Mouse (Mus musculus) layer of hippocampus, postnatal 36 days (tissue): ENCODE results near the gene Olfr1438-ps1. TPM values are rescaled to one million over a fixed set of nuclear protein-coding genes. Genes with fewer than 3 reads are reported as not detected.
"Not testable (repeated sequence)": the region's sequence is repeated elsewhere in the genome, so short reads cannot be mapped to it uniquely, and the experiment has no call there.

ENCODE experiments used
- DNase-seq, 2 experiments: peaks; one replicate each; pipeline ENCODE4 v3.0.0; 2022
- total RNA-seq, 2 experiments: library from RNA; stranded (reverse); gene quantifications; 2 replicates each; pipeline ENCODE4 v1.2.3; 2021

Olfr1438-ps1 gene
- total RNA-seq = not detected

DNA sequence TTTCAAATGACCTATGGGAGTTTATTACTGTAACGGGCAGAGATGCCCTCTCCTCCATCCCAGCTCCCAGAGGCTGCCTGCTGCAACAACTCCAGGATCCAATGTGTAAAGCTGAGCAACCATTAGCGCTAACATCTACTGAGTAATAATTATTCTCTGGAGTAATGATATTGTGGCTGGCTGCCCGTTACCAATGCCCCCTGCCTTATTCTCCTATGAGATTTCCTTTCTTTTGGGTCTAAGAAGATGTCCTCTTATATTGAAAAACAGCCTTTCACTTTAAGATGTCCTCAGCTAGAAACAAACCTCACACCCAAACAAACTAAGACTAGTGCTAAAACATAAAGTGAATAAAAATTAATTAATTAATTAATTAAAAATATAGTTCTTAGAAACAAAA lies at the start of gene Olfr1438-ps1:
Olfr1438-ps1 (minus strand) TSS at position 101 of the 400 bp plus-strand sequence.
- DNase-seq = no peak

DNA sequence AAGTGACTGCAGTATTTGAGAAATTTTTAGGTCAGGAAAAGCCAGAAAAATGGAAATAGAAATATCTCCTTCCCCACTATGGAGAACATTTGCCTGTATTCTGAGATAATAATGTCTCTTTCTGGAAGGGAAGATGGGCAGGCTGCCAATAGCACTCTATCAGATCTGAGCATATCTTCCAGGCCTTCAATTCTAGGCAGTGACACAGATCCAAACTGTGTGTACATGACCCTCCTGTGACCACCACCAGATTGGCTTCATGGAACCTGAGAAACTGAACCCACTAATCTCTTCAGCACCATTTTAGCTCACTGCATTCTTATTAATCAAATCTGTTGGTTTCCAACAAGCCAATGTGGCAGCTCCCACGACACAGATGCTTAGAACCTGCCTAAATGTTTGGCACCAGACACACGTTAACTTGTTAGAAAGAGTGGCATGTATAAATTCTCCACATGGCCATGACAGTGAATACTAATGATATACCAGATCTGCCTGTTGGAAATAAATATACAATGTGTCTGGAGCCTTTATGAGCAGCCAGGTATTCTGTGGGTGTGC lies 38.8 kb upstream of the Olfr1438-ps1 start:
- peak; percentile 70 to 73 for DNase-seq

DNA sequence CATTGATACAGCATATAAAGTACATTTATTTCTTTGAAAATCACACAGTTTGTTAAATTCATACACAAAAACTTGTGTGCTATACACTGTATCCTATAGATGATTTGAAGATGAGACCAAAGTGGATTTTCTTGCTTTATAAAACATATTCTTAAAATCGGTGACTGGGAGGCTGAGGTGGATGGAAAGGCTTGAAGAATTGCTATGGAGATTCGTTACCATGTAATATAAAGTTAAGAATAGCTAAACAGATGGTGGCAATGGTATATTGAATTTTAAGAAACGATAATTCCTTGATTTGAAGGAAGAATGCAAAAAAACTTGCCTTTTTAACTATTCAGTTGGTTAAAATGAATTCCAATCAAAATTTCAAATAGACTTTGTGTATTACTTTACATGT lies 37.3 kb upstream of the Olfr1438-ps1 start:
- DNase-seq = no peak

DNA sequence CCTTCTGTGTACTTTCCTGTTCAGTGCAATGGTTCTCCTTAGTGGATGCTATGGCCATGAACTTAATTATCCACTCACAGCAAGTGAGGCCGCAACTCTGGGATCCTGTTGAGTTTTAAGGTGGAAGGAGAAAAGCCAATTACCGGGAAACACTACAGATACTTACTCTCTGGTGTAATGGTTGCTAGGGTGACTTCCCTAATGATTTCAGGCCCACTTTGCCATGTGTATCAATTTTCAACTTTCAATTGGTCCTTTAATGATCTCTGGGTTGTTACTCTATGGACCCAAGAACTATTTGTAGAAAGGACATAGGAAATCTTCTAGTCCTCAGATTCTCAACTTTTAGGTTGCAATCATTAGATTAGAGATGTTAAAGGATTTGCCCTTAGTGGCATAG lies 10.7 kb downstream of the Olfr1438-ps1 start, which contains the start of gene Olfr1437:
Olfr1437 (minus strand) TSS at position 101 of the 400 bp plus-strand sequence.
- DNase-seq = no peak

DNA sequence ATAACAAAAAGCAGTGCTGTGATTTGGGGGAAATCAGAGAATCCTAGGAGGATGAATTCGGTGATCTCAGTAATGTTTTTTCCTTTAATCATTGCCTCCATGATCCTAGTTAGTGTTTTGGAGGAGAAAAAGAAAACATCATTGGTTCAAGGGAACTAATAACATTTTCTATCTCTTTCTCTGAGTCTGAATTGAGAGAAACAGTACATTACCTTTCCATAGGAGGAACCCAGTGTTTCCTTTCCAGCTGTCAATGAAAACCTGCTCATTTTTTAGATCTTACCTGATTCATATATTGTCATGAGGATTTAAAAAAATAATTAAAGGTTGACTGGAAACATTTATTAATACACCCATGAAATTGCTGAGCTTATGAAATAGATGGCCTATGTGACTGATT lies 36.7 kb downstream of the Olfr1438-ps1 start, which contains the start of gene Olfr1436:
Olfr1436 (minus strand) TSS at position 101 of the 400 bp plus-strand sequence.
- not testable (repeated sequence) for DNase-seq

DNA sequence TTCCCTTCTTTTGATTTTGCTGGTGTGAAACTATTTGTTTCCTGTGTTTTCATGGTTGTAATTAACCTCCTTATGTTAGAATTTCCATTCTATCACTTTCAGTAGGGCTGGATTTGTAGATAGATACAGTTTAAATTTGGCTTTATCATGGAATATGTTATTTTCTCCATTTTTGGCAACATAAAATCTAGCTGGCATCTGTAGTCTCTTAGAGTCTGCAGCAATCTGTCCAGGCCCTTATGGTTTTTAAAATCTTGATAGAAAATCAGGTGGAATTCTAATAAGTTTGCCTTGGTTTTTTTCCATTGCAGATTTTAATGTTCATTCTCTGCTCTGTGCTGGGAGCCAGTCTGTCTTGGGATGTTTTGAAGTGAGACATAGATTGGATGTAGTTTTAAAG lies 42.7 kb downstream of the Olfr1438-ps1 start:
- no peak for DNase-seq

DNA sequence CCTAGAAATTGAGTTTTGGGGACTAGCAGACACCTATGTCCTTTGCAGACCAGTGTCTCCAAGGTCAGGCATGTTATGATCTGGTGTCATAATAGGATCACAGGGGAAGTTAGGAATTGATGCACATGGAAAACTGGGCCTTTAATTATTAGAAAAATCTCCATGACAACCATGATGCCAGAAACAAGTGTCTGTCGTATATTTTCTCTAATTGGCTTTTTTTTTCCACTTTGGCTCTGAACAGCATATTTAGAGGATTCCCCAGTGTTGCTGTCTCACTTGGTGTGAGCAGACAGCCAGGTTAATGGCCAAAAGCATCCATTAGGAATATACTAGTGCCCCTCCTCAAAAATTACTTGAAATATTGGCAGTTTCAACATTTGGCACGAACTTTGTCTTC lies 56.2 kb downstream of the Olfr1438-ps1 start, which contains the start of gene Olfr1434:
Olfr1434 (plus strand) TSS at position 301 of the 400 bp plus-strand sequence.
- DNase-seq = no peak

Other genes with a start within 250 kb of the Olfr1438-ps1 start
- not detected for gene Olfr1426, start 243.9 kb downstream of the Olfr1438-ps1 start, total RNA-seq
- gene Olfr1427, start 232.6 kb downstream of the Olfr1438-ps1 start, total RNA-seq = not detected
- gene Olfr1428, start 220.0 kb downstream of the Olfr1438-ps1 start, total RNA-seq = not detected
- gene Olfr76, start 212.7 kb downstream of the Olfr1438-ps1 start, total RNA-seq = not detected
- gene Olfr1555-ps1, start 165.8 kb downstream of the Olfr1438-ps1 start, total RNA-seq = not detected
- not detected for gene Olfr1431, start 135.3 kb downstream of the Olfr1438-ps1 start, total RNA-seq
- gene Olfr1432, start 103.3 kb downstream of the Olfr1438-ps1 start, total RNA-seq = not detected
- gene Olfr262, start 94.3 kb downstream of the Olfr1438-ps1 start, total RNA-seq = not detected
- not detected for gene Olfr235, start 74.9 kb downstream of the Olfr1438-ps1 start, total RNA-seq
- gene Olfr1434, start 56.1 kb downstream of the Olfr1438-ps1 start, total RNA-seq = not detected
- not detected for gene Olfr1436, start 36.8 kb downstream of the Olfr1438-ps1 start, total RNA-seq
- gene Olfr1437, start 10.8 kb downstream of the Olfr1438-ps1 start, total RNA-seq = not detected
- not detected for gene Olfr1440, start 51.4 kb upstream of the Olfr1438-ps1 start, total RNA-seq
- gene Olfr1441, start 81.5 kb upstream of the Olfr1438-ps1 start, total RNA-seq = not detected
- gene Pfpl, start 92.0 kb upstream of the Olfr1438-ps1 start, total RNA-seq = not detected
- gene Mpeg1, start 124.9 kb upstream of the Olfr1438-ps1 start, total RNA-seq = 1 to 10 TPM; 6.7 to 7.4 TPM
- gene Dtx4, start 165.5 kb upstream of the Olfr1438-ps1 start, total RNA-seq = 10 to 100 TPM; 33.6 to 36.6 TPM
- gene Fam111a, start 209.8 kb upstream of the Olfr1438-ps1 start, total RNA-seq = 1 to 10 TPM; 1.3 to 1.6 TPM